Mouse (Mus musculus): ENCODE results near the gene Acad12. TPM values are rescaled to one million over a fixed set of nuclear protein-coding genes. Genes with fewer than 3 reads are reported as not detected.

The Acad12 gene
- total and polyA plus RNA-seq, 2 experiments, result 9.6 to 10.1 TPM

- H3K9ac ChIP-seq (ENCODE audit: low read depth, low read length), result peak overlapping the region; percentile 24; the same call in 1 of the 2 replicates
- no peak for DNase-seq (ENCODE audit: extremely low read depth, low read depth, low spot score)
- peak overlapping the region; percentile 60 for H3K27ac ChIP-seq (replicated peaks; ENCODE audit: insufficient read depth, low read depth, low read length)
- peaks cover 6% of the 10 kb centered on the region; the same call in 1 of the 2 replicates for H3K4me1 ChIP-seq (ENCODE audit: control insufficient read depth, insufficient read depth, low read length)
- TF ChIP-seq POLR2A (IDR thresholded peaks at IDR 0.05; ENCODE audit: extremely low read depth, insufficient read depth, low read length) (no peak), CTCF (IDR thresholded peaks at IDR 0.05; ENCODE audit: low read depth, low read length) (no peak)
- H3K27me3 ChIP-seq (ENCODE audit: control insufficient read depth, insufficient read depth, low read length), result no peaks in the 10 kb centered on the region
- H3K4me3 ChIP-seq (ENCODE audit: insufficient read depth, low read depth, low read length), result no peak overlapping the region
- 73% methylated on average over 4 of the region's 4 CpGs for WGBS
- no peaks in the 10 kb centered on the region for H3K36me3 ChIP-seq (ENCODE audit: control insufficient read depth, insufficient read depth, low read length)
- H3K79me2 ChIP-seq (ENCODE audit: control insufficient read depth, insufficient read depth, low read length), result peaks cover 2% of the 10 kb centered on the region; the same call in 1 of the 2 replicates
Observed at GRCm38 (mm10) chr5:121597332-121597731, 21.4 kb downstream of the Acad12 start.

- Histone ChIP-seq H3K9ac (ENCODE audit: low read depth, low read length) (no peak overlapping the region), H3K4me1 (ENCODE audit: control insufficient read depth, insufficient read depth, low read length) (peaks cover 6% of the 10 kb centered on the region; the same call in 1 of the 2 replicates), H3K27ac (replicated peaks; ENCODE audit: insufficient read depth, low read depth, low read length) (peak overlapping the region; percentile 59), H3K36me3 (ENCODE audit: control insufficient read depth, insufficient read depth, low read length) (no peaks in the 10 kb centered on the region), H3K79me2 (ENCODE audit: control insufficient read depth, insufficient read depth, low read length) (peaks cover 2% of the 10 kb centered on the region; the same call in 1 of the 2 replicates), H3K4me3 (ENCODE audit: insufficient read depth, low read depth, low read length) (no peak overlapping the region), H3K27me3 (ENCODE audit: control insufficient read depth, insufficient read depth, low read length) (no peaks in the 10 kb centered on the region)
- no peak for DNase-seq (ENCODE audit: extremely low read depth, low read depth, low spot score)
- WGBS, result 51% methylated on average over 6 of the region's 6 CpGs
- TF ChIP-seq CTCF (IDR thresholded peaks at IDR 0.05; ENCODE audit: low read depth, low read length) (no peak), POLR2A (IDR thresholded peaks at IDR 0.05; ENCODE audit: extremely low read depth, insufficient read depth, low read length) (no peak)
Observed at GRCm38 (mm10) chr5:121596226-121596625, 22.5 kb downstream of the Acad12 start.

GRCm38 (mm10) chr5:121595758-121596157 lies 23.0 kb downstream of the Acad12 start:
- Histone ChIP-seq H3K4me1 (ENCODE audit: control insufficient read depth, insufficient read depth, low read length) (peaks cover 6% of the 10 kb centered on the region; the same call in 1 of the 2 replicates), H3K79me2 (ENCODE audit: control insufficient read depth, insufficient read depth, low read length) (peaks cover 2% of the 10 kb centered on the region; the same call in 1 of the 2 replicates), H3K9ac (ENCODE audit: low read depth, low read length) (no peak overlapping the region), H3K27me3 (ENCODE audit: control insufficient read depth, insufficient read depth, low read length) (no peaks in the 10 kb centered on the region), H3K4me3 (ENCODE audit: insufficient read depth, low read depth, low read length) (no peak overlapping the region), H3K27ac (replicated peaks; ENCODE audit: insufficient read depth, low read depth, low read length) (no peak overlapping the region), H3K36me3 (ENCODE audit: control insufficient read depth, insufficient read depth, low read length) (no peaks in the 10 kb centered on the region)
- TF ChIP-seq CTCF (IDR thresholded peaks at IDR 0.05; ENCODE audit: low read depth, low read length) (no peak), POLR2A (IDR thresholded peaks at IDR 0.05; ENCODE audit: extremely low read depth, insufficient read depth, low read length) (no peak)
- 79% methylated on average over 6 of the region's 6 CpGs for WGBS
- DNase-seq (ENCODE audit: extremely low read depth, low read depth, low spot score), result no peak

- no peak overlapping the region for H3K4me3 ChIP-seq (ENCODE audit: insufficient read depth, low read depth, low read length)
- H3K36me3 ChIP-seq (ENCODE audit: control insufficient read depth, insufficient read depth, low read length), result peaks cover 4% of the 10 kb centered on the region
- no peak overlapping the region for H3K9ac ChIP-seq (ENCODE audit: low read depth, low read length)
- peaks cover 13% of the 10 kb centered on the region for H3K4me1 ChIP-seq (ENCODE audit: control insufficient read depth, insufficient read depth, low read length)
- 66% methylated on average over 6 of the region's 6 CpGs for WGBS
- TF ChIP-seq CTCF (IDR thresholded peaks at IDR 0.05; ENCODE audit: low read depth, low read length) (no peak), POLR2A (IDR thresholded peaks at IDR 0.05; ENCODE audit: extremely low read depth, insufficient read depth, low read length) (no peak)
- no peaks in the 10 kb centered on the region for H3K27me3 ChIP-seq (ENCODE audit: control insufficient read depth, insufficient read depth, low read length)
- H3K27ac ChIP-seq (replicated peaks; ENCODE audit: insufficient read depth, low read depth, low read length), result no peak overlapping the region
- H3K79me2 ChIP-seq (ENCODE audit: control insufficient read depth, insufficient read depth, low read length), result peaks cover 10% of the 10 kb centered on the region
- no peak for DNase-seq (ENCODE audit: extremely low read depth, low read depth, low spot score)
Observed at GRCm38 (mm10) chr5:121594714-121595313, 23.9 kb downstream of the Acad12 start.

GRCm38 (mm10) chr5:121593451-121594401 lies 25.0 kb downstream of the Acad12 start, which contains the start of gene Aldh2:
Gene Aldh2, minus strand, starts transcription at chr5:121593824.
- Histone ChIP-seq H3K79me2 (ENCODE audit: control insufficient read depth, insufficient read depth, low read length) (peaks cover 18% of the 10 kb centered on the region), H3K36me3 (ENCODE audit: control insufficient read depth, insufficient read depth, low read length) (peaks cover 4% of the 10 kb centered on the region), H3K9ac (ENCODE audit: low read depth, low read length) (peak within 1 kb of the TSS; percentile 97), H3K4me1 (ENCODE audit: control insufficient read depth, insufficient read depth, low read length) (peaks cover 20% of the 10 kb centered on the region), H3K4me3 (ENCODE audit: insufficient read depth, low read depth, low read length) (peak within 1 kb of the TSS; percentile 81), H3K27me3 (ENCODE audit: control insufficient read depth, insufficient read depth, low read length) (no peaks in the 10 kb centered on the region), H3K27ac (replicated peaks; ENCODE audit: insufficient read depth, low read depth, low read length) (peak within 1 kb of the TSS; percentile 98)
- TF ChIP-seq CTCF (IDR thresholded peaks at IDR 0.05; ENCODE audit: low read depth, low read length), result no peak
- peak; percentile 94 for TF ChIP-seq POLR2A (IDR thresholded peaks at IDR 0.05; ENCODE audit: extremely low read depth, insufficient read depth, low read length)
- WGBS, result 3% methylated on average over 47 of the region's 47 CpGs
- peak; percentile 85 for DNase-seq (ENCODE audit: extremely low read depth, low read depth, low spot score)
